Mouse (Mus musculus) kidney, postnatal 14 days (tissue): ENCODE data around the gene Kif3c.

Source experiments
- DNase-seq: peaks from one replicate; pipeline ENCODE4 v3.0.0; 2022; ENCODE audit warnings: mixed read lengths

Kif3c gene

DNA sequence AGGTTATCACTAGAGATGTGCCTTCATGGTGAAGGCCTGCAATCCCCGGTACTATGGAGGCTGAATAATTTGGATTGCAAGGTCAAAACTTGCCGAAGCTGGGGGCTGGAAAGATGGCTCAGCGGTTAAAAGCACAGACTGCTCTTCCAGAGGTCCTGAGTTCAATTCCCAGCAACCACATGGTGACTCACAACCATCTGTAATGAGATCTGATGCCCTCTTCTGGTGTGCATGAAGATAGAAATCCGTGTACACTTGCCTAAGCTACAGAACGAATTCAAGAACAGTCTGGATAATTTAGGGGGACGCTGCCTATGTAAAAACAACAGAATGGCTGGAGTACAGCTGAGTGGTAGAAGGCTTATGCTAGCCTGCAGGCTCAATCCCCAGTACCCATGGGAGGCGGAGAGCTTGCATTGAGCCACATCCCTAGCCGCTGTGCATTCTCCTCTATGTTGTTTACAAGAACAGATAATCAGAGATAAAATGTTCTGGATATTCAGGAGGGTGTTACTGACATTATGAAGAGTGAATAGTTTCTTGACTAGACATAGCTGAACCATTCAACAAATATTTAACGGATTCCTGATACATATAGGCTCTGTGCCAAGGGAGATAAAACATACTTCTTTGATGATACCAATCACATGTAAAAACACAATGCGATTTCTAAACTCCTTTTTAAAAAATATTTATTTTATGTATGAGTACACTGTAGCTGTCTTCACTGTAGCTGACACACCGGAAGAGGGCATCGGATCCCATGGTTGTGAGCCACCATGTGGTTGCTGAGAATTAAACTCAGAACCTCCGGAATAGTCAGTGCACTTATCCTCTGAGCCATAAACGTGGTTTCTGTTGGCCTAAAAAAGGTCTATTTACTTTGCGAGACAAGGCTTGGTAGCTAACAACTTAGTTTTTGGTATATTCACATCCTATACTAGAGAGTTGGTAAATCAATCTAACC, 60.7 kb downstream of the Kif3c start:
- DNase-seq = peak; percentile 37

DNA sequence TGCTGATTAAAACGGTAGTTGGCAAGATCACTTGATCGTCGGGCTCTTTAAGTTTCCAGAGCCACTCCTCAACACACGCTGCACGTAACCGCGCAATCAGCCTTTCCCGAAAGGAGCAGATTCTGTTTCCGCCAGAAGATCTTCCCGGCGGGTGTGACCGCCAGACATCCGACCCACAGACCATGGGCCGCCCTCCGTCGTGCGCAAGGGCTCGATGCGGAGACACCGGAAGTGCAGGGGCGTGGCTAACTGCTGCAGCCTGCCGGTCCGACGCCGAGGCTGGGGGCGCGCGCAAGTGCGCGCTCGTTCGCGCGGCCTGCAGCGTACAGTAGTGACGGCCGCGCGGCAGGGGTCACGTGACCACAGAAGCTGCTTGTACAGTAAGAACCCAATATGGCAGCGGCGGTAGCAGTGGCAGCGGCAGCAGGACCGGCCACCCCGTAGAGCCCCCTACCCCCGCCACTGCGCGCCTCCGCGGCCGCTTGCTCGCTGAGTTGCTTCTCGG, 61.6 kb downstream of the Kif3c start, which contains the start of gene Asxl2:
Gene Asxl2, plus strand, starts transcription at position 328 of the 505 bp plus-strand sequence.
- peak; percentile 100 for DNase-seq

DNA sequence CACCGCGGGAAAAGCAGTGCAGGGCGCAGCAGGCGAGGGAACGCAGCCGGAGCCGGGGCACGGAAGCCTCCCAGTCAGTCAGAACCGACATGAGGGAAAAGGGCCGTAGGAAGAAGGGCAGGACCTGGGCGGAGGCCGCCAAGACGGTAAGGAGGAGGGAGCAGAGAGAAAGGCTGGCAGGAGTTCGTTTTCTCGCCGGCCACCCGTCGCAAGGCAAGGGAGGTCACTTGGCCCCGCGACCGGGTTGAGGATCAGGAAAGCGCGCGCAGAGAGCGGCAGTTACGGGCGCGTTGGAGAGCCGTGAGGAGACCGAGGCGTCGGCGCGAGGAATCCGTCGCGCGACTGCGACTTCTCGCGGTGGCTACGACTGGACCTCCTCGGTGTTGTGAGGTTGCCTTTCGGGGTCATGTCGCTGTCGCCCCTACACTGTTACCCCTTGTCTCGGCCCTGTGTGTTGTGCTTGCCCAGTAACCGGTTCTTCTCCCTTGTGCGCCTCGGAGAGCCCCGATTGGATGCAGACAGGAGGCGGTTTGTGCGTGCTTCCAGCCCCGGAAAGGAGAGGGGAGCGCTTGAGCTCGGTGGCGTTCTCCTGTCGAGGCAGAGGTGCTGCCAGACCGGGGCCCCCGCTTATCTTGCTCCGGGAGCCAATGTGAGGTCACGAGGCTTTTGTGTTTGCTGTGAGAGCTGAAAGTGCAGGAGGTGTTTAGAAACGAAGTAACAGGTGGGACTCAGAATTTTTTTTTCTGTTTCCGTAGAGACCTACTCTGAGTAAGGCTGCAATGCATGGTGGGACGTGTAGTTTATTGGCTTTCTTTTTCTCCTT, 62.3 kb downstream of the Kif3c start:
- DNase-seq = peak; percentile 82

DNA sequence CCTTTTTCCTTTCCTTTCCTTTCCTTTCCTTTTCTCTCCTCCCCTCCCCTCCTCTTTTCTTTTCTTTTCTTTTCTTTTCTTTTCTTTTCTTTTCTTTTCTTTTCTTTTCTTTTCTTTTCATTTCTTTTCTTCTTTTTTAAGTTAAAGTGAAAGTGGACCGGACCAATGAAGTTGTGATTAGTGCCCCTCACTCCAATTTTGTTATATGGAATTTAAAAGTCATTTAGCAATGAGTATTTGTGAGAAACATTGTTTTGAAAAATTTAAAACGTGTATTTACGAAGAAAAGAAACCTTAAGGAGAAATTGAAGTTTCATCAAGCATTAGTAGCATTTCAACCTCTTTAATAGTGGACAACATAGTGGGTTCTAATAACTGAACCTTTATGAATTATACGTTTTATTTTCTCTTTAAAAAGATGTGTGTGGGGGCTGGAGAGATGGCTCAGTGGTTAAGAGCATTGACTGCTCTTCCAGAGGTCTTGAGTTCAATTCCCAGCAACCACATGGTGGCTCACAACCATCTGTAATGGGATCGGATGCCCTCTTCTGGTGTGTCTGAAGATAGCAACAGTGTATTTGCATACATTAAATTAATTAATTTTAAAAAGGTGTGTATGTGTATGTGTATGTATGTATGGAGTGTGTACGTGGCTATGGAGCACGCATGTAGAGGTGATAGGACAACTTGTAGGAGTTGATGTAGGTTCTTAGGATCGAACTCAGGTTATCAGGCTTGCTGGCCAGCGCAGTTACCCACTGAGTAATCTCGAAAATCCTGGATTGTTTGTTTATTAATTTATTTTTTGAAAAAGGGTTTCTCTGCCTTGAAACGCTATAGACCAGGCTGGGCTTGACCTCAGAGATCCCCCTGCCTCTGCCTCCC, 63.2 kb downstream of the Kif3c start:
- DNase-seq = no peak

DNA sequence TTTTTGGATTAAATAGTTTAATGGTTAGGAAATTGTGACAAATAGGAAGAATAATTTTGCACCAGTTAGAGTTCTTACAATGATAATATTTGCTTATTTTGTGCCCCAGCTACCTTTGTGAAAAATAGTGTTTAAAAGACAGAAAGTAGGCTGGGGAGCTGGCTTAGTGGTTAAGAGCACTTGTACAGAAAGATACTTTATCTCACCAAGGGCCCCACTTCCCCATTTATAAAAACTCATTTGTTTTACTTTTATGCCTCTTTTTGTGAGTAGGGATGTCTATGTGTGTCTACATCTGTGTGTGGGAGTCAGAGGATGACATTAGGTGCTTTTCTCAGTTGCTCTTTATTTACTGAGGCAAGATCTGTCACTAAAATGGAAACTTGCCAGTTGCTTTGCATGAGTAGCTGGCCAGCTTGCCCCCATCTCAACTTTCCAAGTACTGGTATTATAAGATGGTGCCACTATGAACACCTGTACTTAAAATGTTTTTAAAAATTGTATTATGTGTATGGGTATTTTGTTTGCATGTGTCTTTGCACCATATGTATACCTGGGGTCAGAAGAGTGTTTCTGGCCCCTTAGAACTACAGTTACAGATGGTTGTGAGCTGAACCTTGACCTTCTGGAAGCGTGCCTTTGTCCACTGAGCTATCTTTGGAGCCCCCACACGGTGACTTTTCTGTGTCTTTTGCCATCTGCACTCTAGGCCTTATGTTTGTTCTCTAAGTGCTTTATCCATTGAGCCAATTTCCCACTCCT, 64.9 kb downstream of the Kif3c start:
- DNase-seq = no peak

DNA sequence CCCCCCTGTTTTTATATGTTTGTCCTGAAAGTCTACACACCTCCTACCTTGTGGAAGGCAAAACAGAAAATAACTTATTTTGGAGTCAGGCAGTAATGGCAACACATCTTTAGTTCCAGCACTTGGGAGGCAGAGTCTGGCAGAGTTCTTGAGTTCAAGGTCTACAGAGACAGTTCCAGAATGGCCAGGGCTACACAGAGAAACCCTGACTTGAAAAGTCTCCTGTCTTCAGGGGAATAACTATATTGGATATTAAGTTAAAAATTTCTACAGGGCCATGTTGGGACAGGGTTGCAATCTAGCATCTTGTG, 65.5 kb downstream of the Kif3c start:
- DNase-seq = no peak

DNA sequence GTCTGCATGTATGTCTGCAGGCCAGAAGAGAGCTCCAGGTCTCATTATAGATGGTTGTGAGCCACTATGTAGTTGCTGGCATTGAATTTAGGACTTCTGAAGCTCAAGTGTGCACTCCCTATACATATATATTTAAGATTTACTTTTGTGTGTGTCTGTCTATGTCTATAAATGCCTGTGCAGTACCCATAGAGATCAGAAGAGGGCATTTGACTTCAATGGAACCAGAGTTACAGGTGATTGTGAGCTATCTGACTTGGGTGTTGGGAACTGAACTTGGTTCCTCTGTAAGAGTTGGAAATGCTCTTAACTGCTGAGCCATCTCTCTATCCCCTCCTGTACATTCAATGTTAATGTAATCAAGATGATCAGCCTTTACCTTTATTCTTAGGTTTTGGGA, 66.1 kb downstream of the Kif3c start:
- DNase-seq = no peak

DNA sequence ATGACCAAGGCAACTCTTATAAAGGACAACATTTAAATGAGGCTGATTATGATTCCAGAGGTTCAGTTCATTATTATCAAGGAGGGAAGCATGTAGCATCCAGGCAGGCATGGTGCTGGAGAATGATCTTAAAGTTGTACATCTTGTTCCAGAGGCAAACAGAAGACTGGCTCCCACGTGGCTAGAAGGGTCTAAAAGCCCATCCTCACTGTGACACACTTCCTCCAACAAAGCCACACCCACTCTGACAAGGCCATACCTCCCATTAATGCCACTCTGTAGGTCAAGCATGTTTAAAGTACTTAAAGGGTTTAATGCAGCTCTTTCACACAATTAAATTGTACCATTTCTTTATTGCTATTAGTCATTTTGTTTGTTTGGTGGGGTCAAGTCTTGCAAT, 68.8 kb downstream of the Kif3c start:
- no peak for DNase-seq

DNA sequence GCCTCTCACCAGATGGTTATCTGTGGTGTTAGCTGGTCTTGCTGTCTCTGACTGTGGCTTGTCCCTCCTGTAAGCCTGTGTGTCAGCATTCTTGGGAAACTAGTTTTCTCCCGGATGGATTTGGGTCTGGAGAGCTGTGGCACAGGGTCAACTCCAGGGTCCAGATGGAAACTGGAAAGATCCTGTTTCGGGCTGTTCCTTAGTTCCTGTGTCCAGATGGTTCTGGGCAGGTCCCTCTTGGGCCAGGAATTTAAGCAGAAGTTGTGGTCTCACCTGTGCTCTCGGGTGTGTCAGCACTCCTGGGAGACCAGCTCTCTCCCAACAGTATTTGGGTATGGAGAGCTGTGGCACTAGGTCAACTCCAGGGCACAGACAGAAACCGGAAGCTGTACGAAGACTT, 71.5 kb downstream of the Kif3c start:
- DNase-seq = no peak

DNA sequence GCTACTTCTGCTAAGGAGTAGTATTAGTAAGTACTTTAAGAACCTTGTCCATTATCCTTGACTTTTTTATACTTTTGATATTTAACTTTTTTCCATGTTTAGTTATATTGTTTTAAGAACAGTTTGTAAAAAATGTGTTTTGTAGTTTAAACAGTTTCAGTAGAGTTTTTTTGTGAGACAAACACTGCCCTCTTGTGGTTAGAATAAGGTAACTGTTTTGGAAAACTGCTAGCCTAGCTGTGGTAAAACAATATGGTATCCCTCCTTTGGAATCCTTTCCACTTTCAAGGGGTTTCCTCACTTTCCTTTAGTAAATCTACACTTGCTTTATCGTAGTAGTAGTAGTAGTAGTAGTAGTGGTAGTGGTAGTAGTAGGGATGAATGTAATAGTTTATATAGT, 72.9 kb downstream of the Kif3c start:
- DNase-seq = no peak

DNA sequence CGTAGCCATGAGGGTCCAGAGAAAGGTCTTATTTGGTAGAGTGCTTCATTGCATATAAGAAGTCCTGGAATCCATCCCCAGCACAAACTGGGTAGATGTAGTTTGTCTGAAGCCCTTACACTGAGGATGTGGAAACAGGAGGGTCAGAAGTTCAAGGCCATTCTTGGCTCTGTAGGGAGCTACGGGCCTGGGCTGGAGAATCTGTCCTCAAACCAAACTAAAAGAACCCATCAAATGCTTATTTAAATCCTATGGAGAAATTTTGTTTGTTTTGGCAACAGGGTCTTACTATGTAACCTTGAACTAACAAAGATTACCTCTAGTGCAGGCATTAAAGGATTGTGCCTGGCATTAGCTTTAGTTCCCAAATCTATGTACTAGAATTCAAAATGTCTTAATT, 76.0 kb downstream of the Kif3c start:
- DNase-seq = no peak

DNA sequence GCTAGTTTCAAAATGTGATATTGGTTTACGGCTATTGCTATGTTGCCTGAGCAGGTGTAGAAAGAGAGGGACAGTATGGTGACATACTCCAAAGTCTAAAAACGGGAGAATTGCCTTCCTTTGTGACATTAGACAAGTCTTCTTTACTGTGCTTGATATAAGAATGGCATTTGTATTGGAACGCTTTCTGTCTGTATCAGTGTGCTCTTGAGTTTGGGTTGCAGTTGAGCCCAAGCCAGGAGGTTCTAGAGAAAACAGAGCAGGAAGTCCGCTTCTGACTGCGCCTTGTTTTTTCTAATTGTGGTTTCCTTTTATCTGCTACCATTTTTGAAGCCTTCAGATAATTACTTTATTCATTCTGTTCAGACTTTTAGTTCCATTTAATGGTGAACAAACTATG, 76.4 kb downstream of the Kif3c start:
- DNase-seq = no peak

DNA sequence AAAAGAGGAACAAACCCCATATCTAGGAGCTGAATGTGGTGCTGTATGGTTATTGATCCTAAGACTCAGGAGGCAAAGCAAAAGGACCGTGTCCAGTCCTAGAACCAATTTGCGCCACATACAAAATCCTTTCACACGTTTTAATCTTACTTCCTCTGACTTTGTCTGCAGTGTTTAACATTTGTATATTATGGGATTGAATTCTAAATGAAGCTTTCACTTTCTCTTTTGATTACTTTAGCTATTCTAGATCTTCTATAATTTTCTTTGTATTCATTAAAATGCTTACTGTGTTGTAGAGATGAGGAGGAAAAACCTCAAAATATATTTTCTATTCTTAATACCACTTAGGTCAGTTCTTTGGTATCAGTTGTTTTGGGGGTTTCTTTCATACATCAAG, 88.6 kb downstream of the Kif3c start:
- DNase-seq = no peak
